Mouse (Mus musculus): ENCODE measurements at regions not wholly inside any gene's neighbourhood (a gene's known extent, or its start where the extent isn't known, plus 50 kb on each side); places are given as distances from the start of the nearest gene placed in this dataset.

DNA sequence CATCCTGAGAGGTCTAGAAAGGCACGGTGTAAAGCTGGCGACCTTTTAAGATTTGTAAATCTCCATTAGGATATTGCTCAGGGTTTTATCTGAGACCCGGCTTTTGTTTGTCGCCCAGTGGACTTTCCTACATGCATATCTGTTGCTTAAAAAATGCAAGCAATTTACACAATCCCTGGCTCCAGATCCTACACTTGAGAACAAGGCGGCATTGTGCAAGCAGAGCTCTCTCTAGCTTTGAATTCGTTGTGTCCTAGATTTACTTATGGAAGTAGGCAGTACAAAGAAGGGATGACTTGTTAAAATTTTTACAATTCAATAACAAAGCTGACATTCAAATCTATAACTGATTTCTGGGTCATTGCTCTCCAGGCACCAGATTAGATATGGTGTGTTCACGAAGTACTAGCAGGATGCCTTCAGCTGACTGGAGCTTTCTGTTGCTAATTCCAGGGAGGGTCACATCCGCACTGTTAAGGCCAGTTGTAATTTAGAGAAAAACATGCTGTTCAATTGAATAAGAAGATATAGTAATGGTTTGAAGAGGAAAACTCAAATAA lies 62.2 kb upstream of the Teddm2 start:
- TF ChIP-seq CTCF (conservative IDR thresholded peaks at IDR 0.05; ENCODE audit: insufficient read depth, insufficient read length, low read depth, low read length) (no peak), POLR2A (IDR thresholded peaks at IDR 0.05; ENCODE audit: low read depth, low read length) (no peak)
